Mouse (Mus musculus) layer of hippocampus, adult 8-10 months (tissue): ENCODE measurements at regions not wholly inside any gene's neighbourhood (a gene's known extent, or its start where the extent isn't known, plus 50 kb on each side); places are given as distances from the start of the nearest gene placed in this dataset.
A peak's percentile ranks its signal among the peaks of the same experiment; 100 is the strongest.

Experiments
- DNase-seq, 2 experiments: peaks; one replicate each; pipeline ENCODE4 v3.0.0; 2022; ENCODE audit warnings: low spot score in 2 of 2

DNA sequence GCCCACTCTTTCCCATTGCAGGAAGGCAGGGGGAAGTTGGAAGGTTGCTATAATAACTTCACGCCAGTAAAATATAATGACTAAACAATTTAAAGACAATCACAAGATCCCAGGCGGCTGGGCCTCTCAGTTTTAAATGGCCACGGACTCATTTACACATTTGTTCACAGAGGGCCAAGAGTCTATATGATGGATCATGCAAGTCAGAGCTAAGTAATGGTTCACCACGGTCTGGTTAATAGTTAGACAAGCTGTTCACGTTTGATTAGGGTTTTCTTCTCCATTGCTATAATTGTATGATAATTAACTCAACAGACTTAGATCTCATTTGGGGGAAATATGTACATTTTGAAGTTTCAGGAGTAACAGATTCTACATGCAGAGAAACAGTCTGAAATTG lies 170.0 kb downstream of the Ppargc1a start:
- no peak for DNase-seq

GRCm38 (mm10) chr5:51391319-51391718 lies 176.2 kb downstream of the Ppargc1a start:
- DNase-seq = no peak

DNA sequence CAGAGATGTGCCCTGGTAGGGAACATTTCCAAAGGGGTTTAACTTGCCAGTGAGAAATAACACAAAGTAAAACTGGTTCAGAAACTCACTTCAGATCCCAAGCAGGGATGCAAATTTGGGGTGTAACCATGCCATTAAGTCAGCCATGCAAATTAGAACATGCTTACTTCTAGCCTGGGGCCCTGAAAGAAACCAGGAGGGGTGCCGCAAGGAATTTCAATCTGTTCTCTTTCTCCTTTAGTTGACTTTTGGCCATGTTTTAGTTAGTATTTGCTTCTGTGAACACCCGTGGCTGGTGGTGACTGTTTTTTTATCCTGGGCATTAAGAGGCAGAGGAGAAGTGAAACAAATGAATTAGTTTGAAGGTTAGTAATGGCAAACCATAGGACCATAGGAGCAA lies 179.8 kb downstream of the Ppargc1a start:
- no peak for DNase-seq

DNA sequence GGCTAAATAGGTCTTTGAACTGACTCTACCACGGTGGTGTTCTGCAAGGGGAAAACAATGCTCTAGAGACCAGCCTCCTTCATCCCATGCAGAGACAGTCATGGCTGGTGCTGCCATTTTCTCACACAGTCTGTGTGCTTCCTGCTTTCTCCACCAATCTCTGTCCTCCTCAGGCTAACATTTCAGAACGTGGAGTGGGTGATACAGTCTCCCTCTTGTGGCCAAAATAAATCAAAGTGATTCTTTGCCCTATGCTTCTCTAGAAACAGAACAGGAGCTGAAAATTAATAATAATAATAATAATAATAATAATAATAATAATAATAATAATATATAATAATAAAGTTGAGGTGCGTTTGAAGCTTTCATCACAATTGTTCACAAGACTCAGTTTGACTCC lies 181.1 kb downstream of the Ppargc1a start:
- DNase-seq = no peak

- DNase-seq = no peak
Observed at GRCm38 (mm10) chr5:51384278-51384677, 183.2 kb downstream of the Ppargc1a start.

DNA sequence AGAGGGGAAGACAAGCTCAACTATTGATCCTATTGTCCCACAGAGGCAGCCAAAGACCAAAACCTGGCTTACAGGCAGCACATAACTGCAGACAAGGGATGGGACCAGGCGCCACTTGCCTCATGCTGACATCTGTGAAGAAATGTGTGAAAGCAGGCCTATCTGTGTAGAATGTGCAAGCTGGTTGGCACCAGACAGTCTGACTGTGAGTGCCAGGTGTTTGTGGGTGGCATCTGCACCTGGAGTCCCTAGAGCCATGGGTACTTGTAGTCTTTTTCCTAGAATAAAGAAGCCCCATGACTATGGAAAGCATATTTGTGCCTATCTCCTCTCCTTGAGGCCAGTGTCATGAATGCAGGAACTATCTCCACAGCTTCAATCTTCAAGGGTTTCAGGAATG lies 208.4 kb downstream of the Ppargc1a start:
- peak; percentile 31 to 43 for DNase-seq

DNA sequence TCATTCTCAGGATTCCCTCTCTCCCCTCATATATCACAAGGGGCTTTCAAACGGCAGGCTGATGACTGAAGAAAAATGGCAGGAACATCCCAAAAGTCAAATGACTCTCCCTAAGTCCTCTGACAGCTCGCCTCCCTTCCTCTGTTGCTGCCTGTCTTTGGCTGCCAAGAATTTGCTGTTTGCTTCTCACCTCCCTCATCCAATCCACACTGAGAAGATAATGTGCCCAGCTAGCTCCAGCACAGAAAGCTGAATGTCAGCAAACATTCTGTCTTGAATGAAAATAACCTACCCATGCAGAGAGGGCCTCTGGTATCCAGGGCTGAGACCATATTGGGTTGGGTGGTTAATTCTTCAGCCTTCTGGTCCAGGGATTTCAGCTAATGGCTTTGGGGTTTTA lies 219.3 kb downstream of the Ppargc1a start:
- DNase-seq = peak; percentile 5 to 14

GRCm38 (mm10) chr5:51329142-51329541 lies 238.4 kb downstream of the Ppargc1a start:
- DNase-seq = no peak

GRCm38 (mm10) chr5:51289191-51289590 lies 278.3 kb downstream of the Ppargc1a start:
- no peak for DNase-seq

DNA sequence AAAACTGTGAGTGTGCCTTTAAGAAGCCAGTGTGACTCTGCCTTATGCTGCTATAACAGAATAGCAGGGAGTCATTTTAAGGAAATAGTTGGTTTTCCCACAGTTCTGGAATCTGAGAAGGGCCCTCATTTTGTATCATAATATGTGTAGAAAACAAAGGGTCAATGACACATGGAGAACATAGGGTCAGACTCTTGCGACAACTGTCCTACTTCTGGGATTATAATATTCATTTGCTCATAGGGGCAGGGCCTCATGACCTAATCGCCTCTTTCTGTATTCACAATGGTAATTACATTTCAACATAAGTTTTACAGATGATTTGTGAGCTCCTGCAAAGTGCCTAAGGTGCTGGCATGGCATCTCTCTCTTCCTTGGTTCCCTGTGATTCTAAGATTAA lies 279.3 kb downstream of the Ppargc1a start:
- no peak for DNase-seq

DNA sequence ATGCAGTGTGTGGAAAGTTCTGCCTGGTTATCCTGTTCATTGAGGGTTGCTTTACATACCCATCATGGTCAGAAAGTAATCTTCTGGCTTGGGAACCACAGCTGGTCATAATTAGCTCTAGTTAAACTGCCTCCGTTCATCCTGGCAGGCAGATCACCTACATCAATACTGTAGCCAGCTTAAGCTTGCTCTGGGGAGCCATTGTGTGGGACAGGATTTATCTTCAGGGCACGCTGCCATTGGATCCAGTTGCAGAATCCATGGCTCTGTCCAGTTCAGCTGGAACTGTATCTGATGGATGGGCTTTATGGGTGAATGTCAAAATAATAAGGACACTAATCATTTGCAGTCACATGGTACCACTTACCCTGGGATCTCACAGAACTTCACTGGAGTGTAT lies 326.4 kb downstream of the Ppargc1a start:
- DNase-seq = no peak

GRCm38 (mm10) chr5:51234004-51234355 lies 333.5 kb downstream of the Ppargc1a start:
- no peak for DNase-seq

DNA sequence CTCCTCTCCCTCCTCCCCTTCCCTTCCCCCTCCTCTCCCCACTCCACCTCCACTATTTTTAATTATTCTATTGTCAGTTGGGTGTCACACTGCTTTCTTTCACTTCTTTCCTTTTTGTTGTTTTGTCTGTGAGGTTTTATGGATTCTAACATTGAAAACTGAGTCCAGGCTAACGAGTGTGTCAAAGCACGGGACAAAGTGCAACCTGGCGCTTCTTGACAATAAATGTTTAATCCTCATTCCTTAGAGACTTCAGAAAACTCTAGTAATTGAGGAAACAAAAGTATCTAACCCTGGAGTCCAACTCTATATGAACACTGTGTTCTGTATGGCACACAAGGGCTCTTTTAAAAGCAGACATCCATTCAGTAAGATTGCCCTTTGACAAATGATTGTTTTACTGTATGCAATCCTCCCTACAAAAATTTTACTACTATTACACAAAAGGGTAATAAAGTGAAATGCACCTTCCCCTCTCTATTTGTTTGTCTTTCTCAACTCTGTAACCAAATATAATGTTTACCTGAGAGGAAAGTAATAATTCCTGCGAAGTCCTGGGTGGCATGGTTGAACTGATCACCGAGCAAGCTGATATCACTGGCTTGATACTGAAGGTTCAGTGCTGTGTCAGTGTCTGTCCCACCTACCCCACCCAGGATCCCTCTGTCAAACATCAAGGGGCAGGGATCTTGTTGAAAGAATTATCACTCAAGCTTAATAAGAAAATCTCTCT lies 334.1 kb downstream of the Ppargc1a start:
- DNase-seq = no peak

DNA sequence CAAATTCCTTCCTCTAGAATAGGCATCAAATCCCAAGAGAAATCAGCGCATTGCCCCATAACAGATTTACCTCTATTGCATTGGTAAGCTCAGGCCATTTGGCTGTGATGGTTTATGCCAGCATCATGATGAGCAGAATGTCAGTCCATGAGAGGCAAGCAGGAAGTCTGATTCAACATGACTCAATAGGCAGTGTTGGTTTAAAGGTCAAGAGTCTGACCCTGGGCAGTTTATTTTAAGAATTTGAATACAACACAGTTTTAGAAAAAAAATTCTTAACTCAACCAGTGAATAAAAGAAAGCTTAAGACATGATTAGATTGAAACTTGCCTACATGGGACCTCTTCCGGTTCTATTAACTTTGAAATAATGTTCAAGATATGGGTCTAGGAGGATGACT lies 337.7 kb downstream of the Ppargc1a start:
- DNase-seq = no peak

DNA sequence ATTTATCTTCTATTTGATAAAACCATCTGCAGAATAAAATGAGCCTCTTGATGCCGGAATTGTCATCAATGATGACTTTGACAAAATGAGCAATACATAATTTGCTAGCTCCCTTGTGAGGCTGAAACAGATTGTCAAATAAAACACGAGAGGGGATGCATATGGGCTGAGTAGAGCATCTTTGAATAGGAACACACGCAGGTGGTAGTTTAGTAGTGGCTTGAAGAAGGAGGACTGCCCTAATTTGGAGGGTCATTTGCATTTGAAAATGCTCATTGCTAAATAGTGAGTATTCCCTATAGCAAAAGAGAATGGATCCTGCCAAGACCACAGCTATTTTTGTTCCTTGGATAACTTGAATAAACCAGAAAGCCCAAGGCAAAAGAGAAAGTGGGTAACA lies 339.5 kb downstream of the Ppargc1a start:
- DNase-seq = peak in 1 of 2 experiments; percentile 2

DNA sequence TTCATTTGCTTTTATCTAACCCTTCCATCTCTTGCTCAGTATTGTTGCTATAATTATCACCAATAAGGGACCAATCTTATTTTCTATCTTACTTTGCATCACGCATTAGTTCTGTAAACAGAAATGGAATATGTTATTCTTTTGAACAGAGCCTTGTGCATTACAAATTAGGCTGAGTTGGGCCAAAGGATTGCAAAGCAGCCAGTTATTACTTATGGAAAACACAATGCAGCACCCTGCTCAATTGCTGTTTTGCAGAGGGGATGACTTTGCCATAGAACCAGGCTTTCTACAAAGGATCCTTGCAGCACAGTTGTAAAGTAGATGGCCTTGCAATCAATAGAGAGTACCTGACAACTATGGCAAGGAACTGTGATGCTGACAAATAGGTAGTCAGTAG lies 364.3 kb downstream of the Ppargc1a start:
- DNase-seq = no peak

DNA sequence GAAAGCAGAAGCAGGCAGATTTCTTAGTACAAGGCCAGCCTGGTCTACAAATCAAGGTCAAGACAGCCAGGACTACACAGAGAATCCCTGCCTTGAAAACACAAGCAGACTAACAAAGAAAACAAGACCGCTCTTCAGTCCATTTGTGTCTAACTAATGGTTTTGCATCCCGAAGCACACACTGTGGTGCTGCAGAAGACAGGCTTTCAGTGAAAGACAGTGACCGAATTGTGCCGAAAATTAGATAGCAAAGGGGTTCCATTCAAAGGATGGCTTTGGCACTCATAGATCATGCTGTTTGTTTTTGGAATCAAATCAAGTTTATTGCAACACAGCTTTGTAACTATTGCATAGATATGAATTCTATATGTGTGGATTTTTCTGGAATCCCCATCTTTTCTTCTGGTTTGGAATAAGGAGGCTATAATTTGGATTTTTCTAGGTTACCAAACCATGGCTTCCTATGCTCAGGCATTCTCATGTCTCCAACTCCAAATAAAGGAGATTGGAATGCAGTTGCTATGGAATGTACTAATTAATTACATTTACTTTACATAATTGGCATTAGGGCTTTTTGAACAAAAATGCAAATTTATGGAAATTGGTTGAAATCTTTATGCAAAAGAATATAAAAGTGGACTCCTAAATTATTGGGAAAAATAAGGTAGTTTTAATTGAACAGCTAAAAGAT lies 364.9 kb downstream of the Ppargc1a start:
- DNase-seq = no peak

DNA sequence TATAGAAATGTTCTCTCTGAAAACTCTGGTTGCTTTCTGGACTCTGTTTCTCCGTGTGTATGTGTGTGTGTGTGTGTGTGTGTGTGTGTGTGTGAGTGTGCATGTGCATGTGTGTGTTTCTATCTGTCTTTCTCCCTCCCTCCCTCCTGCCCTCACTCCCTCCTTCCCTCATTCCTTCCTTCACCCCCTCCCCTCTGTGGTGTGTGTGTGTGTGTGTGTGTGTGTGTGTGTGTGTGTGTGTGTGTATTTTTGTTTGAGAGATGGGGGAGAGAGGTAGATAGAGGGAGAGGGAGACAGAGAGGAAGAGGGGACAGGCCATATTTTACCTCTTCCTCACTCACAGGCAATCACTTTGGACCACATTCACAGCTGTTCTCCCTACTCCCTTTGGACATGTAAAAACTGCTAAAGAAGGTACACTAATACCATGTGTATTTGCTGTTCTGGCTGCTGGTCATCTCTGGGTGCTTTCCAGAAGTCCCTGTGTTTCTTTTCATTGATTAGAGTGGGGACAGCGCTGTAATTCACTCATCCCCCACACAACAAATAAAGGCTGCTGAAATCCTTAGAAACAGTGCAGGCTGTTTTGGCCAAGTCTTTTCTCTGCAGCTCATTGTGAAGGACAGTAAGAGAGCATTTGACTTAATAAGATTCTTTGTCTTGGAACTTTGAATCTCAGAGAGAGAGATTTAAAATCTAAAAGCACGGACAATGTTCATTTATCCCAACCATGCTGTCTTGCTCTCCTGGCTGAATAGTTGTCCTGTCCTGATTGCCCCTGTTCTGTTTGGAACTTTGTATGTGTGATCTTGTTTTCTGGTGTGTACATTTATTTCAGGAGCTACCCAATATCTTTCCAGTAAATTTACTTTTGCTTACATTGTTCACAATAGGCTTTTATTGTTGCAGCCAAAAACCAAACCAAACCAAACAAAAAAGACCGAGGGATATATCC lies 370.9 kb downstream of the Ppargc1a start:
- DNase-seq = no peak

- DNase-seq = no peak
Observed at GRCm38 (mm10) chr5:51190661-51191060, 376.9 kb downstream of the Ppargc1a start.

DNA sequence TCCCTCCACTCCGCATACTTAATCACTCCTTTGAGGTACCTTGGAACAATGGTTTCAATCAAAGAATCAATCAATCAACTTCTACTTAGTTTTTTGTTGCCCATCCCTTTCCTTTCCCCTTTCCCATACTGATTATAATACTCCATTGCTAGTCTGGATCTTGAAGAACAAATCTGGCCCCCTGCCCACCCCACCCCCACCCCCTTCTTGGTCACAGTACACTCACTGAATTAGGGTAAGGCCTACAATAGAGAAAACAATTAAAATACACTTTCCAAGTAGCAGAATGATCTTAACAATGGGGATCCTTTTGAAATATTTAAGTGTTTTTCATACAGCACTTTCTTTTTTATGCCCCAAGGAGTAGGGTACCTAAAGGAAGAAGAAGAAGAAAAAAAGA lies 397.7 kb downstream of the Ppargc1a start:
- DNase-seq = no peak

DNA sequence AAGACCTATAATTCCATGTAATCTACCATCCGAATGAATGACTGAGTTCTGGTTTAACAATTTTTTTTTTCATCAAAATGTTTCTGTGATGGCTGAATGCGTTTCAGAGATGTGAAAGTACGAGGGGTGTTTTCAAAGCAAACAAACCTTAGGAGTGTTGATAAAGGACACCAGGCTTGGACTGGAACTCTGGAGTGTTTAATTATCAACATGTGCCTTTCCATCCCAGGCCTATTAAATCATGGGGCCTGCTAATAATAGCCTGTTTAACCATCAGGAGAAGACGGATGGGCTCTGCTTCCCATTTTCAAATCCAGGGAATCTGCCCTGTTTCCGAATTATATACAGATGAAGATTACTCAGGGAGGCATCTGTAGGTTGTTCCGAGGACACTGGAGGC lies 399.3 kb downstream of the Ppargc1a start:
- no peak for DNase-seq

DNA sequence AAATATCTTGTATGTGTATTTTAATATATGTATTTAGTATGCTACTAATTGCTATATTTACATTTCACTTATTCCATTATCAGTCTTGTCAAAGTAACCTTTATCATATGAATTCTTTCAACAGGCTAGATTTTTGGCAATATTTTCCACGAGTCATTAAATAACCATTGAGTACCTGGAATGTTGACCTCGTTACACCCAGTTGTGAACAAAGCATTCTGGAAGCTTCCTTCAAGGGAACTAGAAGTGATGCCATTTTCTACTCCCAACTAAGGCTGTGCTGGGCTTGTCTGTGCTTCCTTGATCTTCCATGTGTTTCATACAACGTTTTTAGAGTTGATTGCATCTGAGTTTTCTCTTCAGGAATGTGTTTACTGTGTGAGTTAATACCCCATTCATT lies 410.6 kb downstream of the Ppargc1a start:
- no peak for DNase-seq
